Mouse (Mus musculus): ENCODE results near the gene Krtap29-1. TPM values are rescaled to one million over a fixed set of nuclear protein-coding genes. Genes with fewer than 3 reads are reported as not detected.

Gene Krtap29-1
- polyA plus RNA-seq, 1 experiment: not detected

GRCm38 (mm10) chr11:99937751-99938264 is 41.0 kb downstream of the Krtap29-1 start:
- TF ChIP-seq MAX (IDR thresholded peaks at IDR 0.05) (no peak), CTCF (IDR thresholded peaks at IDR 0.05; ENCODE audit: control insufficient read depth, insufficient read depth, insufficient read length) (no peak), USF1 (IDR thresholded peaks at IDR 0.05; ENCODE audit: low read depth) (no peak), MYOD1 (IDR thresholded peaks at IDR 0.05; ENCODE audit: control insufficient read depth, insufficient read length, low read depth) (no peak), CEBPB (IDR thresholded peaks at IDR 0.05; ENCODE audit: low read depth) (no peak)
- H3K27me3 ChIP-seq (ENCODE audit: control insufficient read depth, insufficient read depth, insufficient read length): no peaks in the 10 kb centered on the region
- H3K79me3 ChIP-seq (ENCODE audit: low read depth): no peaks in the 10 kb centered on the region
- no peaks in the 10 kb centered on the region for H3K79me2 ChIP-seq (ENCODE audit: control insufficient read depth, insufficient read depth)
- H3K36me3 ChIP-seq (ENCODE audit: control insufficient read depth, insufficient read depth): no peaks in the 10 kb centered on the region
- H3ac ChIP-seq (ENCODE audit: control insufficient read depth, insufficient read length, low read depth): no peak overlapping the region
- H3K4me3 ChIP-seq (ENCODE audit: insufficient read depth, poor library complexity, severe bottlenecking): no peak overlapping the region

- no peaks in the 10 kb centered on the region for H3K79me3 ChIP-seq (ENCODE audit: low read depth)
- no peak within 1 kb of the TSS for H3K4me3 ChIP-seq (ENCODE audit: insufficient read depth, poor library complexity, severe bottlenecking)
- no peak within 1 kb of the TSS for H3ac ChIP-seq (ENCODE audit: control insufficient read depth, insufficient read length, low read depth)
- H3K36me3 ChIP-seq (ENCODE audit: control insufficient read depth, insufficient read depth): no peaks in the 10 kb centered on the region
- TF ChIP-seq MAX (IDR thresholded peaks at IDR 0.05) (no peak), CTCF (IDR thresholded peaks at IDR 0.05; ENCODE audit: control insufficient read depth, insufficient read depth, insufficient read length) (no peak), MYOG (IDR thresholded peaks at IDR 0.05; ENCODE audit: control insufficient read depth, extremely low read depth, insufficient read length) (no peak), CEBPB (IDR thresholded peaks at IDR 0.05; ENCODE audit: low read depth) (no peak)
- H3K79me2 ChIP-seq (ENCODE audit: control insufficient read depth, insufficient read depth): no peaks in the 10 kb centered on the region
- no peaks in the 10 kb centered on the region for H3K27me3 ChIP-seq (ENCODE audit: control insufficient read depth, insufficient read depth, insufficient read length)
Observed at GRCm38 (mm10) chr11:99935991-99936390, 42.9 kb downstream of the Krtap29-1 start, which contains the start of gene Krtap31-2. Gene Krtap31-2 (plus strand): TSS chr11:99936291.

Other genes starting within 250 kb of the Krtap29-1 start
- not detected for gene Gm14180, start 244.8 kb downstream of the Krtap29-1 start, polyA plus RNA-seq (2012; fragmentation: generic; extraction: Trizol)
- gene Gm11595, start 206.1 kb downstream of the Krtap29-1 start, polyA plus RNA-seq (2012; fragmentation: generic; extraction: Trizol): not detected
- gene Krtap4-8, start 198.3 kb downstream of the Krtap29-1 start, polyA plus RNA-seq (2012; fragmentation: generic; extraction: Trizol): not detected
- gene Krtap4-9, start 193.9 kb downstream of the Krtap29-1 start, polyA plus RNA-seq (2012; fragmentation: generic; extraction: Trizol): not detected
- gene Gm11596, start 185.6 kb downstream of the Krtap29-1 start, polyA plus RNA-seq (2012; fragmentation: generic; extraction: Trizol): not detected
- not detected for gene Gm11569, start 180.1 kb downstream of the Krtap29-1 start, polyA plus RNA-seq (2012; fragmentation: generic; extraction: Trizol)
- gene Gm11554, start 174.6 kb downstream of the Krtap29-1 start, polyA plus RNA-seq (2012; fragmentation: generic; extraction: Trizol): not detected
- gene Krtap4-13, start 169.2 kb downstream of the Krtap29-1 start, polyA plus RNA-seq (2012; fragmentation: generic; extraction: Trizol): not detected
- not detected for gene Gm11564, start 163.4 kb downstream of the Krtap29-1 start, polyA plus RNA-seq (2012; fragmentation: generic; extraction: Trizol)
- not detected for gene 2300003K06Rik, start 141.0 kb downstream of the Krtap29-1 start, polyA plus RNA-seq (2012; fragmentation: generic; extraction: Trizol)
- not detected for gene Krtap4-16, start 127.4 kb downstream of the Krtap29-1 start, polyA plus RNA-seq (2012; fragmentation: generic; extraction: Trizol)
- gene Gm11568, start 121.1 kb downstream of the Krtap29-1 start, polyA plus RNA-seq (2012; fragmentation: generic; extraction: Trizol): not detected
- gene Gm11559, start 114.6 kb downstream of the Krtap29-1 start, polyA plus RNA-seq (2012; fragmentation: generic; extraction: Trizol): not detected
- not detected for gene Krtap9-1, start 105.7 kb downstream of the Krtap29-1 start, polyA plus RNA-seq (2012; fragmentation: generic; extraction: Trizol)
- not detected for gene Gm11567, start 99.9 kb downstream of the Krtap29-1 start, polyA plus RNA-seq (2012; fragmentation: generic; extraction: Trizol)
- gene Krtap31-1, start 71.1 kb downstream of the Krtap29-1 start, polyA plus RNA-seq (2012; fragmentation: generic; extraction: Trizol): not detected
- not detected for gene Gm11565, start 64.3 kb downstream of the Krtap29-1 start, polyA plus RNA-seq (2012; fragmentation: generic; extraction: Trizol)
- gene Krtap31-2, start 42.8 kb downstream of the Krtap29-1 start, polyA plus RNA-seq (2012; fragmentation: generic; extraction: Trizol): not detected
- not detected for gene Krtap9-5, start 30.6 kb downstream of the Krtap29-1 start, polyA plus RNA-seq (2012; fragmentation: generic; extraction: Trizol)
- not detected for gene Krtap16-1, start 7.5 kb upstream of the Krtap29-1 start, polyA plus RNA-seq (2012; fragmentation: generic; extraction: Trizol)
- not detected for gene Krtap17-1, start 14.9 kb upstream of the Krtap29-1 start, polyA plus RNA-seq (2012; fragmentation: generic; extraction: Trizol)
- 0.02 TPM for gene Krt33a, start 37.2 kb upstream of the Krtap29-1 start, polyA plus RNA-seq (2012; fragmentation: generic; extraction: Trizol)
- not detected for gene Krt33b, start 50.8 kb upstream of the Krtap29-1 start, polyA plus RNA-seq (2012; fragmentation: generic; extraction: Trizol)
- not detected for gene Krt34, start 62.5 kb upstream of the Krtap29-1 start, polyA plus RNA-seq (2012; fragmentation: generic; extraction: Trizol)
- not detected for gene Krt31, start 71.5 kb upstream of the Krtap29-1 start, polyA plus RNA-seq (2012; fragmentation: generic; extraction: Trizol)
- not detected for gene Krt32, start 109.2 kb upstream of the Krtap29-1 start, polyA plus RNA-seq (2012; fragmentation: generic; extraction: Trizol)
- gene Krt35, start 117.2 kb upstream of the Krtap29-1 start, polyA plus RNA-seq (2012; fragmentation: generic; extraction: Trizol): not detected
- gene Krt36, start 126.6 kb upstream of the Krtap29-1 start, polyA plus RNA-seq (2012; fragmentation: generic; extraction: Trizol): 0.14 TPM
- 20.0 TPM for gene Krt13, start 142.5 kb upstream of the Krtap29-1 start, polyA plus RNA-seq (2012; fragmentation: generic; extraction: Trizol)
- gene Krt15, start 156.9 kb upstream of the Krtap29-1 start, polyA plus RNA-seq (2012; fragmentation: generic; extraction: Trizol): 0.02 TPM
- gene Krt19, start 169.6 kb upstream of the Krtap29-1 start, polyA plus RNA-seq (2012; fragmentation: generic; extraction: Trizol): 3.5 TPM
- gene Krt9, start 214.2 kb upstream of the Krtap29-1 start, polyA plus RNA-seq (2012; fragmentation: generic; extraction: Trizol): 1.8 TPM
- 32.4 TPM for gene Krt14, start 228.5 kb upstream of the Krtap29-1 start, polyA plus RNA-seq (2012; fragmentation: generic; extraction: Trizol)

Data from C2C12 (cell line).